Mouse (Mus musculus) frontal cortex, postnatal 25 days (tissue): ENCODE data around the gene Arhgef3.
"Not testable (repeated sequence)": the region's sequence is repeated elsewhere in the genome, so short reads cannot be mapped to it uniquely, and the experiment has no call there.

Source experiments
- DNase-seq, 2 experiments: peaks; one replicate each; pipeline ENCODE4 v3.0.0; 2022; ENCODE audit warnings: low spot score in 2 of 2

Arhgef3 gene

GRCm38 (mm10) chr14:27231506-27231905, 116.8 kb downstream of the Arhgef3 start:
- no peak for DNase-seq

GRCm38 (mm10) chr14:27231974-27232780, 117.5 kb downstream of the Arhgef3 start:
- DNase-seq, result no peak

- DNase-seq, result no peak
Measured at GRCm38 (mm10) chr14:27233056-27233455, 118.4 kb downstream of the Arhgef3 start.

GRCm38 (mm10) chr14:27233656-27234055, 119.0 kb downstream of the Arhgef3 start:
- DNase-seq, result no peak

GRCm38 (mm10) chr14:27234270-27234840, 119.7 kb downstream of the Arhgef3 start:
- DNase-seq, result no peak

GRCm38 (mm10) chr14:27235897-27236553, 121.3 kb downstream of the Arhgef3 start:
- DNase-seq, result no peak

GRCm38 (mm10) chr14:27237522-27238187, 123.0 kb downstream of the Arhgef3 start:
- DNase-seq, result no peak

GRCm38 (mm10) chr14:27238600-27239118, 124.0 kb downstream of the Arhgef3 start:
- DNase-seq, result no peak

- DNase-seq, result no peak
Measured at GRCm38 (mm10) chr14:27239551-27240091, 124.9 kb downstream of the Arhgef3 start.

GRCm38 (mm10) chr14:27242253-27242652, 127.6 kb downstream of the Arhgef3 start:
- DNase-seq, result no peak

GRCm38 (mm10) chr14:27242769-27243168, 128.1 kb downstream of the Arhgef3 start:
- no peak for DNase-seq

- no peak for DNase-seq
Measured at GRCm38 (mm10) chr14:27243585-27243984, 128.9 kb downstream of the Arhgef3 start.

- DNase-seq, result no peak
Measured at GRCm38 (mm10) chr14:27244898-27245297, 130.2 kb downstream of the Arhgef3 start.

GRCm38 (mm10) chr14:27246424-27246823, 131.7 kb downstream of the Arhgef3 start:
- DNase-seq, result no peak

- not testable (repeated sequence) for DNase-seq
Measured at GRCm38 (mm10) chr14:27246948-27247347, 132.2 kb downstream of the Arhgef3 start.

- no peak for DNase-seq
Measured at GRCm38 (mm10) chr14:27249121-27249520, 134.4 kb downstream of the Arhgef3 start.

- no peak for DNase-seq
Measured at GRCm38 (mm10) chr14:27250281-27250789, 135.6 kb downstream of the Arhgef3 start.

- DNase-seq, result no peak
Measured at GRCm38 (mm10) chr14:27253391-27253790, 138.7 kb downstream of the Arhgef3 start.

GRCm38 (mm10) chr14:27262349-27262748, 147.7 kb downstream of the Arhgef3 start:
- no peak for DNase-seq

GRCm38 (mm10) chr14:27266601-27267000, 151.9 kb downstream of the Arhgef3 start:
- no peak for DNase-seq

GRCm38 (mm10) chr14:27268137-27268536, 153.4 kb downstream of the Arhgef3 start:
- DNase-seq, result no peak
